Mouse (Mus musculus): ENCODE data around the gene Crisp4. TPM values are rescaled to one million over a fixed set of nuclear protein-coding genes. Genes with fewer than 3 reads are reported as not detected.

Crisp4 gene
- polyA plus RNA-seq (2016; fragmentation: Nextera tagmentation; extraction: Ambion mirVana), result not detected in 2 replicates

- H3K4me3 ChIP-seq, result no peak within 1 kb of the TSS
- no peak within 1 kb of the TSS for H3K27ac ChIP-seq
- H3K9me3 ChIP-seq (replicated peaks), result no peaks in the 10 kb centered on the region
- no peaks in the 10 kb centered on the region for H3K27me3 ChIP-seq
- H3K4me2 ChIP-seq (replicated peaks), result no peak within 1 kb of the TSS
- no peak for ATAC-seq (ENCODE audit: low FRiP score)
- H3K36me3 ChIP-seq, result no peaks in the 10 kb centered on the region
- H3K4me1 ChIP-seq, result no peaks in the 10 kb centered on the region
- no peak within 1 kb of the TSS for H3K9ac ChIP-seq
- WGBS, result 75% methylated on average over 3 of the region's 3 CpGs
These were observed at the start of gene Crisp4 for GRCm38 (mm10) chr1:18145802-18146201. Crisp4 (minus strand) TSS chr1:18145902.

DNA sequence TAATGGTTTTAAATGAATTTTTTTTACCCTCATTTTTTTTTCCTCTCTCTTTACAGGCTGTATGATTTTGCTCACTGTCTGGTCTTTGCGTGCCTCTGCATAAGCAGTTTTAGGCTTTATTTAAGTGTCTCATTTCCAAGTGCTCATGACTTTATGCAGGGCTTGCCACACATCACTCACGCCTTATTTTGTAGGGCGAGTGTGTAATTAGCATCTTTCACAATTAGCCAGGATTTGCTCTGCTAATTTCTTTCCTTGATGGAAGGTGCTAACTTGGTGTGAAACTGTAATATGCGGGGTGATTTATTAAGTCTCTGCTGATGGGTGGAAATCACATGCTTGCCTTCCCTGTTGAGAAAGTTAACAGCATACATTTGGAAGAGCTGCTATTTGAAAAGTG is 46.0 kb upstream of the Crisp4 start:
- ATAC-seq (ENCODE audit: low FRiP score), result peak; percentile 46; the same call in 1 of the 2 replicates
- H3K27me3 ChIP-seq, result no peaks in the 10 kb centered on the region
- no peak overlapping the region for H3K4me2 ChIP-seq (replicated peaks)
- no peak overlapping the region for H3K9ac ChIP-seq
- no peaks in the 10 kb centered on the region for H3K9me3 ChIP-seq (replicated peaks)
- no peak overlapping the region for H3K27ac ChIP-seq
- no peaks in the 10 kb centered on the region for H3K4me1 ChIP-seq
- H3K4me3 ChIP-seq, result no peak overlapping the region
- no peaks in the 10 kb centered on the region for H3K36me3 ChIP-seq
- 41% methylated on average over 4 of the region's 4 CpGs for WGBS

- Histone ChIP-seq H3K9me3 (replicated peaks) (no peaks in the 10 kb centered on the region), H3K4me1 (no peaks in the 10 kb centered on the region), H3K9ac (no peak overlapping the region), H3K27ac (no peak overlapping the region), H3K36me3 (no peaks in the 10 kb centered on the region), H3K4me3 (no peak overlapping the region), H3K4me2 (replicated peaks) (no peak overlapping the region), H3K27me3 (no peaks in the 10 kb centered on the region)
- ATAC-seq (ENCODE audit: low FRiP score), result peak; percentile 38; the same call in 1 of the 2 replicates
- 14% methylated on average over 1 of the region's 1 CpGs for WGBS
These were observed 45.3 kb upstream of the Crisp4 start for GRCm38 (mm10) chr1:18190714-18191712.

DNA sequence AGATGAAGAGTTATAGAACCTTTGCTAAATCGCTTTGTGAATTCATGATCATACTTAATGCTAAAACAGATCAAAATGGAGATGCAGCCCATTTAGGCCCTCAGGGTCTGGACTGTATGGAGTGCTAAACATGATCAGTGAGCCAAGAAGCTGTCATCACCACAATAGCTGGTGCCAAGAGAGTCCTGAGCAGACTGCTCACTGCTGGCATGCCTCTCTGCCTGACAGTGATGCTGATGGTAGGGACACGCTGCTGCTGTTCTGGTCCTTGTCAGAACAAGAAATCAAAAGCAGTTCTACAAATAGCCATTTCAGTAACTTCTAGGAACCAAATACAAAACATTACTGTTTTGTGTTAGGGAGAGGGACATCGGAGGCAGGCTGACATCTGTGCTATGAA is 35.5 kb upstream of the Crisp4 start:
- no peaks in the 10 kb centered on the region for H3K4me1 ChIP-seq
- ATAC-seq (ENCODE audit: low FRiP score), result no peak
- no peaks in the 10 kb centered on the region for H3K27me3 ChIP-seq
- no peak overlapping the region for H3K27ac ChIP-seq
- no peak overlapping the region for H3K9ac ChIP-seq
- 80% methylated on average over 3 of the region's 3 CpGs for WGBS
- no peak overlapping the region for H3K4me3 ChIP-seq
- no peaks in the 10 kb centered on the region for H3K36me3 ChIP-seq
- no peaks in the 10 kb centered on the region for H3K9me3 ChIP-seq (replicated peaks)
- H3K4me2 ChIP-seq (replicated peaks), result no peak overlapping the region

GRCm38 (mm10) chr1:18170573-18170972 is 24.9 kb upstream of the Crisp4 start:
- no peaks in the 10 kb centered on the region for H3K27me3 ChIP-seq
- ATAC-seq (ENCODE audit: low FRiP score), result no peak
- H3K4me1 ChIP-seq, result no peaks in the 10 kb centered on the region
- no peak overlapping the region for H3K4me3 ChIP-seq
- no peaks in the 10 kb centered on the region for H3K36me3 ChIP-seq
- no peak overlapping the region for H3K9ac ChIP-seq
- 78% methylated on average over 4 of the region's 4 CpGs for WGBS
- no peak overlapping the region for H3K27ac ChIP-seq
- H3K4me2 ChIP-seq (replicated peaks), result no peak overlapping the region
- no peaks in the 10 kb centered on the region for H3K9me3 ChIP-seq (replicated peaks)

DNA sequence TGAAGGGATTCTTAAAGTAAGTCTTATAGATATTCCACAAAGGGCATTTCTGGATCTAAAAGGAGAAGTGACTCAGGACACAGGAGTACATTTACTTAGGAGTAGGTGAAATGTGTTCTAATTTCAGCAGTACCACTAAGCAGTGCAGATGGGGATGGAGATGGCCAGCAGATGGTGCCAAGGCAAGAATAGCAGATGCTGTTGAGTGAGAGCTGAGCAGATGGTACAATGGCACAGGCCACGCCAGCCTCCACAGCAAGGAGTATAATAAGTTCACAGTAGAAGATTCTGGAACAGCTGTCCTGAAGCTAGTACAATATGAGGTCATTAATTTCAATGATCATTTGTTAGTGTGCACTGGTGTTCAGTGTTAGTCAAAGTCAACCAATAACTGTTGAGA is 22.6 kb upstream of the Crisp4 start:
- ATAC-seq (ENCODE audit: low FRiP score), result peak; percentile 69; the same call in 1 of the 2 replicates
- H3K27ac ChIP-seq, result no peak overlapping the region
- H3K4me1 ChIP-seq, result no peaks in the 10 kb centered on the region
- H3K36me3 ChIP-seq, result no peaks in the 10 kb centered on the region
- H3K27me3 ChIP-seq, result no peaks in the 10 kb centered on the region
- 48% methylated on average over 1 of the region's 1 CpGs for WGBS
- no peak overlapping the region for H3K4me3 ChIP-seq
- no peaks in the 10 kb centered on the region for H3K9me3 ChIP-seq (replicated peaks)
- H3K9ac ChIP-seq, result no peak overlapping the region
- no peak overlapping the region for H3K4me2 ChIP-seq (replicated peaks)

DNA sequence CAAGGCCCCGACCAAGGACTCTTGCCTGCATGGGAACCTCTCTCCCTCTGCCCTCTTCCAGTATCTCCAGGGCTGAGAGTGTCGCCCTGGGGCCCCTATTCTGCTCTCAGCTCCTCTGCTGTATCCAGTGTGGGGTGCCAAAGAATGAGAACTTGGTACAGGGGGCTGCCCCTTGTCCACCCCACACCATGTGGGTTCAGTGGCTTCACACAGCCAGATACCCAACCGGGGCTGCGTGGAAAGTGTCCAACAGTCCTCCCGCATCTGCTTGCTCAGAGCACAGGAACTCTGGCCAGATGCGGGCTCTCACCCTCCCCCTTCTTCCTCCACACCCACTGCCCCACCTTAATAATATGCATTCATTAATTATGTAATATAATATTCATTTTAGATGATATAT is 13.4 kb upstream of the Crisp4 start:
- Histone ChIP-seq H3K4me1 (no peaks in the 10 kb centered on the region), H3K4me2 (replicated peaks) (no peak overlapping the region), H3K4me3 (no peak overlapping the region), H3K36me3 (no peaks in the 10 kb centered on the region), H3K27me3 (no peaks in the 10 kb centered on the region), H3K9me3 (replicated peaks) (no peaks in the 10 kb centered on the region), H3K9ac (no peak overlapping the region), H3K27ac (no peak overlapping the region)
- 89% methylated on average over 6 of the region's 6 CpGs for WGBS
- no peak for ATAC-seq (ENCODE audit: low FRiP score)

- Histone ChIP-seq H3K27me3 (no peaks in the 10 kb centered on the region), H3K9me3 (replicated peaks) (no peaks in the 10 kb centered on the region), H3K27ac (no peak overlapping the region), H3K36me3 (no peaks in the 10 kb centered on the region), H3K9ac (no peak overlapping the region), H3K4me1 (no peaks in the 10 kb centered on the region), H3K4me2 (replicated peaks) (no peak overlapping the region), H3K4me3 (no peak overlapping the region)
- no peak for ATAC-seq (ENCODE audit: low FRiP score)
These were observed 2.5 kb upstream of the Crisp4 start for GRCm38 (mm10) chr1:18148211-18148610.

- H3K9ac ChIP-seq, result no peak overlapping the region
- no peaks in the 10 kb centered on the region for H3K4me1 ChIP-seq
- H3K9me3 ChIP-seq (replicated peaks), result no peaks in the 10 kb centered on the region
- H3K4me2 ChIP-seq (replicated peaks), result no peak overlapping the region
- WGBS, result 63% methylated on average over 4 of the region's 4 CpGs
- no peaks in the 10 kb centered on the region for H3K27me3 ChIP-seq
- no peaks in the 10 kb centered on the region for H3K36me3 ChIP-seq
- no peak overlapping the region for H3K4me3 ChIP-seq
- ATAC-seq (ENCODE audit: low FRiP score), result no peak
- no peak overlapping the region for H3K27ac ChIP-seq
These were observed 14.0 kb downstream of the Crisp4 start for GRCm38 (mm10) chr1:18131691-18132090.

GRCm38 (mm10) chr1:18129983-18130382 is 15.7 kb downstream of the Crisp4 start:
- WGBS, result 74% methylated on average over 4 of the region's 4 CpGs
- Histone ChIP-seq H3K27ac (no peak overlapping the region), H3K36me3 (no peaks in the 10 kb centered on the region), H3K9me3 (replicated peaks) (no peaks in the 10 kb centered on the region), H3K4me2 (replicated peaks) (no peak overlapping the region), H3K4me1 (no peaks in the 10 kb centered on the region), H3K27me3 (no peaks in the 10 kb centered on the region), H3K9ac (no peak overlapping the region), H3K4me3 (no peak overlapping the region)
- no peak for ATAC-seq (ENCODE audit: low FRiP score)

- Histone ChIP-seq H3K27ac (no peak overlapping the region), H3K36me3 (no peaks in the 10 kb centered on the region), H3K9ac (no peak overlapping the region), H3K4me3 (no peak overlapping the region), H3K4me2 (replicated peaks) (no peak overlapping the region), H3K9me3 (replicated peaks) (no peaks in the 10 kb centered on the region), H3K4me1 (no peaks in the 10 kb centered on the region), H3K27me3 (peaks cover 10% of the 10 kb centered on the region)
- 37% methylated on average over 5 of the region's 5 CpGs for WGBS
- peak; percentile 50; the same call in 1 of the 2 replicates for ATAC-seq (ENCODE audit: low FRiP score)
These were observed 38.9 kb downstream of the Crisp4 start for GRCm38 (mm10) chr1:18106720-18107355.

DNA sequence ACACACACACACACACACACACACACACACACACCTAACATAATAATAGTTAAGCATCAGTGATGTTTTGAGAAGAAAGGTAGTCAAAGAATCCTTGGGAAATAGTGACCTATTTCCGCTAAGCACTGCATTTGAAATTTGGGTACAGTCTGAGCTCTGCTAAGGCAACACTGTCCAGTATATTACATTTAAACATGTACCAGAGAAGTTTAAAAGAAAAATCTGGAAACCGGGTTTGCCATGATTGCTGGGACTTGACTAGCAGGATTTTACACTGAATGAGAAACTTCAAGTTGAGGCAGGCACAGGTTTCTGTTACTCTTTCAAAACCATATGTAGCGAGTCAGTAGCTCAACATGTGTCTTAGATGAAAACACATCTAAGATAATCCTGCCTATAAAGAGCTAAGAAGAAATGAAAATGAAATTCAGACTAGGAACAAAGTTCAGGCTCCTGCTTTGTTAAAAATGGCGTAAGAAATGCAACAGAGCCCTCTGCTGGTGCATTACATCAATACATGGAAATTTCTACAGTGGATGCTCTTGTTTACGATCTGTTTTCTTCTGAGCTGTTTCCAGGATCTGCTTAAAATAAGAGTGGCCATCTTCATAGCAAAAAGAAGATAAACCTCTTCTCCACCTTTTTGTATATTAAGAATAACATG is 39.7 kb downstream of the Crisp4 start:
- H3K27ac ChIP-seq, result no peak overlapping the region
- WGBS, result 43% methylated on average over 5 of the region's 5 CpGs
- no peak overlapping the region for H3K4me2 ChIP-seq (replicated peaks)
- no peaks in the 10 kb centered on the region for H3K36me3 ChIP-seq
- H3K4me3 ChIP-seq, result no peak overlapping the region
- H3K9me3 ChIP-seq (replicated peaks), result no peaks in the 10 kb centered on the region
- H3K4me1 ChIP-seq, result no peaks in the 10 kb centered on the region
- H3K9ac ChIP-seq, result no peak overlapping the region
- H3K27me3 ChIP-seq, result peaks cover 10% of the 10 kb centered on the region
- ATAC-seq (ENCODE audit: low FRiP score), result peak; percentile 53
